Mouse (Mus musculus): ENCODE measurements at regions not wholly inside any gene's neighbourhood (a gene's known extent, or its start where the extent isn't known, plus 50 kb on each side); places are given as distances from the start of the nearest gene placed in this dataset.

- no peak for TF ChIP-seq POLR2A (IDR thresholded peaks at IDR 0.05; ENCODE audit: insufficient read depth, low read length)
- no peak for TF ChIP-seq CTCF (IDR thresholded peaks at IDR 0.05; ENCODE audit: low read depth, low read length)
- no peak for TF ChIP-seq EP300 (IDR thresholded peaks at IDR 0.05; ENCODE audit: insufficient read depth, low read depth, low read length)
These were observed 233.8 kb downstream of the Barhl2 start for GRCm38 (mm10) chr5:106224141-106224540.
